Mouse (Mus musculus) neural tube, embryonic 12.5 days (tissue): ENCODE results near the gene Olfr1197. TPM values are rescaled to one million over a fixed set of nuclear protein-coding genes. Genes with fewer than 3 reads are reported as not detected.

Experiments used
- ATAC-seq: fragments of 200-750 bp; cut with Nextera tagmentation; 2 replicates; pipeline ENCODE4 v1.8.0; 2017; ENCODE audit warnings: low read depth, mild to moderate bottlenecking, moderate TSS enrichment, moderate library complexity; ENCODE audit not compliant: low FRiP score
- H3K27ac ChIP-seq: fragments of 300-500 bp; sonication (generic); 2 replicates; pipeline ENCODE4 v1.5.1; 2016
- H3K27me3 ChIP-seq: fragments of 300-500 bp; sonication (generic); replicated peaks from 2 replicates; pipeline ENCODE4 v1.6.1; 2016; ENCODE audit warnings: mild to moderate bottlenecking
- H3K36me3 ChIP-seq: fragments of 300-500 bp; sonication (generic); 2 replicates; pipeline ENCODE4 v1.6.1; 2016; ENCODE audit warnings: mild to moderate bottlenecking
- H3K4me1 ChIP-seq: fragments of 300-500 bp; sonication (generic); 2 replicates; pipeline ENCODE4 v1.6.1; 2016
- H3K4me2 ChIP-seq: fragments of 300-500 bp; sonication (generic); replicated peaks from 2 replicates; pipeline ENCODE4 v1.6.1; 2016; ENCODE audit warnings: mild to moderate bottlenecking
- H3K4me3 ChIP-seq: fragments of 300-500 bp; sonication (generic); 2 replicates; pipeline ENCODE4 v1.5.1; 2016
- H3K9ac ChIP-seq: fragments of 300-500 bp; sonication (generic); 2 replicates; pipeline ENCODE4 v1.6.1; 2016; ENCODE audit warnings: mild to moderate bottlenecking
- H3K9me3 ChIP-seq: fragments of 300-500 bp; sonication (generic); 2 replicates; pipeline ENCODE4 v1.6.1; 2016; ENCODE audit warnings: mild to moderate bottlenecking
- WGBS: fragments of 180-500 bp; shearing (Covaris S2); methylation state at CpG from one replicate; pipeline ENCODE4 v1.1.7; 2016; 5-methylcytosine and 5-hydroxymethylcytosine counted together
- polyA plus RNA-seq: library from polyadenylated mRNA; unstranded; fragments of >200 nt; fragmentation: Nextera tagmentation; extraction: Ambion mirVana; gene quantifications from 2 replicates; pipeline ENCODE4 v1.2.1, GENCODE M21; 2016

Olfr1197 gene
- not detected in 2 replicates for polyA plus RNA-seq

GRCm38 (mm10) chr2:88732266-88732665, at the start of gene Olfr1197:
Olfr1197 (minus strand) TSS chr2:88732366.
- Histone ChIP-seq H3K4me2 (no peak within 1 kb of the TSS), H3K4me3 (no peak within 1 kb of the TSS), H3K36me3 (no peaks in the 10 kb centered on the region), H3K27me3 (no peaks in the 10 kb centered on the region), H3K27ac (no peak within 1 kb of the TSS), H3K9me3 (no peaks in the 10 kb centered on the region), H3K4me1 (no peaks in the 10 kb centered on the region), H3K9ac (no peak within 1 kb of the TSS)
- WGBS, result 86% methylated on average over 1 of the region's 1 CpGs
- ATAC-seq, result no peak

- no peak within 1 kb of the TSS for H3K9ac ChIP-seq
- 82% methylated on average over 2 of the region's 2 CpGs for WGBS
- H3K4me1 ChIP-seq, result no peaks in the 10 kb centered on the region
- no peak within 1 kb of the TSS for H3K4me3 ChIP-seq
- no peak within 1 kb of the TSS for H3K27ac ChIP-seq
- H3K27me3 ChIP-seq, result no peaks in the 10 kb centered on the region
- H3K4me2 ChIP-seq, result no peak within 1 kb of the TSS
- H3K36me3 ChIP-seq, result no peaks in the 10 kb centered on the region
- no peak for ATAC-seq
- H3K9me3 ChIP-seq, result no peaks in the 10 kb centered on the region
Observed at GRCm38 (mm10) chr2:88770388-88770787, 38.2 kb upstream of the Olfr1197 start, which contains the start of gene Olfr1200. Olfr1200 (minus strand) TSS chr2:88770488.

GRCm38 (mm10) chr2:88760369-88760768, 28.2 kb upstream of the Olfr1197 start, which contains the start of gene Olfr1199:
Olfr1199 (minus strand) TSS chr2:88760469.
- no peak within 1 kb of the TSS for H3K9ac ChIP-seq

GRCm38 (mm10) chr2:88751270-88751669, 19.1 kb upstream of the Olfr1197 start, which contains the start of gene Olfr1198:
Olfr1198 (minus strand) TSS chr2:88751370.
- H3K4me3 ChIP-seq, result no peak within 1 kb of the TSS
- H3K27me3 ChIP-seq, result no peaks in the 10 kb centered on the region
- 95% methylated on average over 2 of the region's 2 CpGs for WGBS
- no peaks in the 10 kb centered on the region for H3K9me3 ChIP-seq
- H3K4me1 ChIP-seq, result no peaks in the 10 kb centered on the region
- H3K36me3 ChIP-seq, result no peaks in the 10 kb centered on the region
- ATAC-seq, result no peak
- H3K4me2 ChIP-seq, result no peak within 1 kb of the TSS
- no peak within 1 kb of the TSS for H3K27ac ChIP-seq
- no peak within 1 kb of the TSS for H3K9ac ChIP-seq

More at GRCm38 (mm10) chr2:88760369-88760768, 28.2 kb upstream of the Olfr1197 start, which contains the start of gene Olfr1199:
- no peaks in the 10 kb centered on the region for H3K36me3 ChIP-seq
- no peak within 1 kb of the TSS for H3K27ac ChIP-seq
- 90% methylated on average over 2 of the region's 2 CpGs for WGBS
- no peak within 1 kb of the TSS for H3K4me2 ChIP-seq
- no peaks in the 10 kb centered on the region for H3K4me1 ChIP-seq
- ATAC-seq, result no peak
- H3K9me3 ChIP-seq, result no peaks in the 10 kb centered on the region
- no peak within 1 kb of the TSS for H3K4me3 ChIP-seq
- H3K27me3 ChIP-seq, result no peaks in the 10 kb centered on the region

GRCm38 (mm10) chr2:88743379-88743778, 11.2 kb upstream of the Olfr1197 start:
- Histone ChIP-seq H3K9ac (no peak overlapping the region), H3K36me3 (no peaks in the 10 kb centered on the region), H3K27ac (no peak overlapping the region), H3K9me3 (no peaks in the 10 kb centered on the region), H3K27me3 (no peaks in the 10 kb centered on the region), H3K4me3 (no peak overlapping the region), H3K4me2 (no peak overlapping the region), H3K4me1 (no peaks in the 10 kb centered on the region)
- 77% methylated on average over 3 of the region's 3 CpGs for WGBS
- no peak for ATAC-seq

- Histone ChIP-seq H3K4me2 (no peak within 1 kb of the TSS), H3K27me3 (no peaks in the 10 kb centered on the region), H3K36me3 (no peaks in the 10 kb centered on the region), H3K4me1 (no peaks in the 10 kb centered on the region), H3K9me3 (no peaks in the 10 kb centered on the region), H3K9ac (no peak within 1 kb of the TSS), H3K4me3 (no peak within 1 kb of the TSS), H3K27ac (no peak within 1 kb of the TSS)
- no peak for ATAC-seq
- WGBS, result 86% methylated on average over 2 of the region's 2 CpGs
Observed at GRCm38 (mm10) chr2:88704497-88704896, 27.7 kb downstream of the Olfr1197 start, which contains the start of gene Olfr1196. Olfr1196 (minus strand) TSS chr2:88704597.

GRCm38 (mm10) chr2:88689087-88689486, 43.1 kb downstream of the Olfr1197 start, which contains the start of gene Olfr1195:
Olfr1195 (minus strand) TSS chr2:88689187.
- Histone ChIP-seq H3K4me1 (no peaks in the 10 kb centered on the region), H3K9ac (no peak within 1 kb of the TSS), H3K4me3 (no peak within 1 kb of the TSS), H3K27ac (no peak within 1 kb of the TSS), H3K9me3 (no peaks in the 10 kb centered on the region), H3K36me3 (no peaks in the 10 kb centered on the region), H3K4me2 (no peak within 1 kb of the TSS), H3K27me3 (no peaks in the 10 kb centered on the region)
- ATAC-seq, result no peak

Other genes with a start within 250 kb of the Olfr1197 start
- not detected in 2 replicates for gene Olfr1184, start 248.8 kb downstream of the Olfr1197 start, polyA plus RNA-seq
- not detected in 2 replicates for gene Olfr1185-ps1, start 239.0 kb downstream of the Olfr1197 start, polyA plus RNA-seq
- gene Olfr1186, start 213.8 kb downstream of the Olfr1197 start, polyA plus RNA-seq, result not detected in 2 replicates
- not detected in 2 replicates for gene Olfr1188, start 175.4 kb downstream of the Olfr1197 start, polyA plus RNA-seq
- not detected in 2 replicates for gene Olfr1189, start 145.9 kb downstream of the Olfr1197 start, polyA plus RNA-seq
- gene Olfr1191-ps1, start 91.8 kb downstream of the Olfr1197 start, polyA plus RNA-seq, result not detected in 2 replicates
- gene Olfr1192-ps1, start 83.9 kb downstream of the Olfr1197 start, polyA plus RNA-seq, result not detected in 2 replicates
- not detected in 2 replicates for gene Olfr1193, start 56.7 kb downstream of the Olfr1197 start, polyA plus RNA-seq
- not detected in 2 replicates for gene Olfr1195, start 43.2 kb downstream of the Olfr1197 start, polyA plus RNA-seq
- not detected in 2 replicates for gene Olfr1196, start 27.8 kb downstream of the Olfr1197 start, polyA plus RNA-seq
- gene Olfr1198, start 19.0 kb upstream of the Olfr1197 start, polyA plus RNA-seq, result not detected in 2 replicates
- gene Olfr1199, start 28.1 kb upstream of the Olfr1197 start, polyA plus RNA-seq, result not detected in 2 replicates
- gene Olfr1200, start 38.1 kb upstream of the Olfr1197 start, polyA plus RNA-seq, result not detected in 2 replicates
- gene Olfr1201, start 60.7 kb upstream of the Olfr1197 start, polyA plus RNA-seq, result not detected in 2 replicates
- 0.05 TPM in 1 of 2 replicates, not detected in the other for gene Olfr1202, start 82.1 kb upstream of the Olfr1197 start, polyA plus RNA-seq
- gene Olfr1205, start 97.4 kb upstream of the Olfr1197 start, polyA plus RNA-seq, result not detected in 2 replicates
- not detected in 2 replicates for gene Olfr1204, start 116.9 kb upstream of the Olfr1197 start, polyA plus RNA-seq
- gene Olfr1206, start 130.9 kb upstream of the Olfr1197 start, polyA plus RNA-seq, result not detected in 2 replicates
- gene Olfr1208, start 169.9 kb upstream of the Olfr1197 start, polyA plus RNA-seq, result not detected in 2 replicates
- gene Olfr1209, start 182.8 kb upstream of the Olfr1197 start, polyA plus RNA-seq, result not detected in 2 replicates
- gene Olfr1211, start 205.7 kb upstream of the Olfr1197 start, polyA plus RNA-seq, result not detected in 2 replicates
- not detected in 2 replicates for gene Olfr1212, start 221.6 kb upstream of the Olfr1197 start, polyA plus RNA-seq
- not detected in 2 replicates for gene Gm13762, start 247.9 kb upstream of the Olfr1197 start, polyA plus RNA-seq